ENCODE assay signal across 28 mouse cellular contexts in the genomic region with DNA sequence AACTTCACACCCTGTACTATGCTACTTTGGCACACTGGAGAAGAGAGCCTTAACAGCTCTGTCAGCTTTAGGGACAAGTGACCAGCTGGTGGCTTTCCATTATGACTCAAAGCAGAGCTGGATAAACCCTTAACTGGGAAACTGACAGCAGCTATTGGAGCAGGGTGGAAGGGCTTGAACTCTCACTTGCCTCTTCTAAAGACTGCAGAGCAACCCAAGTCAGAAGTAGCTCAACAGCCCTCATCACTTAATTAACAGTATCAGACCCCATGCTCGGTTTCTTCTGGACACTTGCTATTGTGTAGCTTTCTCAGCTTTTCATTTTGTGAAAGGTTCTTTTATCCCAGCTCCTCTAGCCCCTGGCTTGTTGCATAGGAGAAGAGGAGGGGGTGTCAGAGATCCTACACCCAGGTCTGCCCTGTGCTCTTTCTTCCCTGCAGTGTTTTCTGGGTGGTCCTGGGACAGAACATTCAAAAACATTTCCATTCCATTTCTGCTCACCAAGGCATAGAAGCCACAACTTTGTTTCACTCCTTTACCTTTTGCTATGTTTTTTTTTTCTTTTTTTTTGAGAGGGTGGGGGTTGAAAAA.
DNase-seq lines count a peak whose midpoint lies in the region; ATAC-seq lines count a peak whose summit lies in the region.
"Had no signal": no experiment of that assay in that cellular context is flagged by ENCODE, and none has a peak within 500 bp of the region (broad histone marks: within the 10 kb centered on the region; RNA-seq: fewer than 3 reads in every experiment).

No protein-coding gene starts in this region.

- H3K4me1 ChIP-seq in embryonic facial prominence, embryonic 11.5 days (ENCODE audit: control insufficient read depth, insufficient read depth, low read length), result no peaks in the 10 kb centered on the region
- 0 out of 2 replicates have a peak, but pooled peaks cover 3% of the 10 kb centered on the region for H3K4me1 ChIP-seq in embryonic facial prominence, embryonic 10.5 days
- peaks cover 2% of the 10 kb centered on the region; the same call in 1 of the 2 replicates for H3K4me1 ChIP-seq in hindbrain, embryonic 11.5 days (replicated peaks; ENCODE audit: control insufficient read depth, insufficient read depth, low read length)
- H3K4me1 ChIP-seq in hindbrain, embryonic 12.5 days, result peaks cover 8% of the 10 kb centered on the region; the same call in 1 of the 2 replicates
- peaks cover 9% of the 10 kb centered on the region for H3K4me1 ChIP-seq in forebrain, embryonic 15.5 days
- H3K4me1 ChIP-seq: embryonic facial prominence, embryonic 13.5 days; heart, embryonic 10.5 days; heart, embryonic 15.5 days; neural tube, embryonic 12.5 days had no signal

- DNase-seq in embryonic facial prominence, embryonic 11.5 days (ENCODE audit: low spot score), result no peak
- DNase-seq in embryonic facial prominence, embryonic 10.5 days (ENCODE audit: low spot score), result no peak
- peak; percentile 8 for DNase-seq in hindbrain, embryonic 11.5 days (ENCODE audit: low spot score)
- peak; percentile 50 for DNase-seq in embryo, embryonic 10.5 days (ENCODE audit: low spot score)
- no peak for DNase-seq in kidney, adult 8-10 months
- no peak for DNase-seq in right cerebral cortex, adult 18-20 months
- DNase-seq: adrenal gland, adult 8-10 months; cerebellum, adult 11 months; cerebellum, adult 9-10 months; cerebellum, postnatal 36 days; gastrocnemius, postnatal 10 days; kidney, postnatal 14 days; liver; lung, adult 2 months; lung, postnatal 10 days; thymus, postnatal 4 days had no signal

- no peaks in the 10 kb centered on the region for H3K36me3 ChIP-seq in embryonic facial prominence, embryonic 11.5 days (replicated peaks; ENCODE audit: control insufficient read depth, insufficient read depth, low read depth, low read length)
- no peaks in the 10 kb centered on the region for H3K36me3 ChIP-seq in embryonic facial prominence, embryonic 10.5 days (replicated peaks)
- no peaks in the 10 kb centered on the region for H3K36me3 ChIP-seq in hindbrain, embryonic 11.5 days (ENCODE audit: control insufficient read depth, insufficient read depth, low read length)
- no peaks in the 10 kb centered on the region for H3K36me3 ChIP-seq in hindbrain, embryonic 12.5 days
- H3K36me3 ChIP-seq in forebrain, embryonic 15.5 days, result no peaks in the 10 kb centered on the region
- H3K36me3 ChIP-seq: embryonic facial prominence, embryonic 13.5 days; heart, embryonic 10.5 days; heart, embryonic 15.5 days; neural tube, embryonic 12.5 days had no signal

- H3K9me3 ChIP-seq in embryonic facial prominence, embryonic 11.5 days (replicated peaks; ENCODE audit: control insufficient read depth, low read length), result no peaks in the 10 kb centered on the region
- H3K9me3 ChIP-seq in embryonic facial prominence, embryonic 10.5 days, result no peaks in the 10 kb centered on the region
- no peaks in the 10 kb centered on the region for H3K9me3 ChIP-seq in hindbrain, embryonic 11.5 days (ENCODE audit: control insufficient read depth, low read length)
- no peaks in the 10 kb centered on the region for H3K9me3 ChIP-seq in hindbrain, embryonic 12.5 days (replicated peaks)
- no peaks in the 10 kb centered on the region for H3K9me3 ChIP-seq in forebrain, embryonic 15.5 days
- H3K9me3 ChIP-seq: embryonic facial prominence, embryonic 13.5 days; heart, embryonic 10.5 days; heart, embryonic 15.5 days; neural tube, embryonic 12.5 days had no signal

- H3K4me3 ChIP-seq in embryonic facial prominence, embryonic 11.5 days (ENCODE audit: low read depth, low read length), result no peak overlapping the region
- no peak overlapping the region for H3K4me3 ChIP-seq in embryonic facial prominence, embryonic 10.5 days
- H3K4me3 ChIP-seq in hindbrain, embryonic 11.5 days (ENCODE audit: low read depth, low read length), result no peak overlapping the region
- no peak overlapping the region for H3K4me3 ChIP-seq in hindbrain, embryonic 12.5 days
- no peak overlapping the region for H3K4me3 ChIP-seq in forebrain, embryonic 15.5 days
- H3K4me3 ChIP-seq: embryonic facial prominence, embryonic 13.5 days; heart, embryonic 10.5 days; heart, embryonic 15.5 days; myocyte; neural tube, embryonic 12.5 days had no signal

- ATAC-seq in embryonic facial prominence, embryonic 11.5 days (replicated peaks; ENCODE audit: insufficient number of reproducible peaks, low FRiP score, low TSS enrichment, low read depth), result peak; percentile 62; the same call in 1 of the 2 replicates
- ATAC-seq in hindbrain, embryonic 11.5 days (ENCODE audit: low FRiP score), result peak; percentile 77
- ATAC-seq in hindbrain, embryonic 12.5 days (ENCODE audit: low FRiP score), result no peak; the same call in 1 of the 2 replicates
- peak; percentile 23; the same call in 1 of the 2 replicates for ATAC-seq in forebrain, embryonic 15.5 days (replicated peaks)
- ATAC-seq: intestine, postnatal 0 days; midbrain, embryonic 16.5 days had no signal

- H3K27ac ChIP-seq in embryonic facial prominence, embryonic 11.5 days (replicated peaks; ENCODE audit: low read depth, low read length), result no peak overlapping the region
- H3K27ac ChIP-seq in embryonic facial prominence, embryonic 10.5 days (replicated peaks), result no peak overlapping the region
- no peak overlapping the region for H3K27ac ChIP-seq in hindbrain, embryonic 11.5 days (ENCODE audit: low read depth, low read length)
- no peak overlapping the region for H3K27ac ChIP-seq in hindbrain, embryonic 12.5 days
- no peak overlapping the region for H3K27ac ChIP-seq in forebrain, embryonic 15.5 days (replicated peaks)
- H3K27ac ChIP-seq: embryonic facial prominence, embryonic 13.5 days; heart, embryonic 10.5 days; heart, embryonic 15.5 days; liver, embryonic 14.5 days; macrophage; neural tube, embryonic 12.5 days had no signal

- H3K4me2 ChIP-seq in embryonic facial prominence, embryonic 11.5 days (ENCODE audit: low read depth, low read length), result no peak overlapping the region
- H3K4me2 ChIP-seq in hindbrain, embryonic 11.5 days (replicated peaks; ENCODE audit: low read depth, low read length), result no peak overlapping the region
- no peak overlapping the region for H3K4me2 ChIP-seq in hindbrain, embryonic 12.5 days (replicated peaks)
- H3K4me2 ChIP-seq in forebrain, embryonic 15.5 days (replicated peaks), result no peak overlapping the region
- H3K4me2 ChIP-seq: embryonic facial prominence, embryonic 13.5 days; heart, embryonic 15.5 days; neural tube, embryonic 12.5 days had no signal

- H3K27me3 ChIP-seq in embryonic facial prominence, embryonic 11.5 days (ENCODE audit: control insufficient read depth, insufficient read depth, low read length), result no peaks in the 10 kb centered on the region
- no peaks in the 10 kb centered on the region for H3K27me3 ChIP-seq in embryonic facial prominence, embryonic 10.5 days (replicated peaks; ENCODE audit: low read depth, poor library complexity, severe bottlenecking)
- H3K27me3 ChIP-seq in hindbrain, embryonic 11.5 days (ENCODE audit: control insufficient read depth, insufficient read depth, low read length), result no peaks in the 10 kb centered on the region
- H3K27me3 ChIP-seq in hindbrain, embryonic 12.5 days, result no peaks in the 10 kb centered on the region
- no peaks in the 10 kb centered on the region for H3K27me3 ChIP-seq in forebrain, embryonic 15.5 days
- H3K27me3 ChIP-seq: CH12.LX; heart, embryonic 15.5 days; neural tube, embryonic 12.5 days had no signal

- H3K9ac ChIP-seq in embryonic facial prominence, embryonic 11.5 days (replicated peaks; ENCODE audit: low read length), result no peak overlapping the region; the same call in 1 of the 2 replicates
- H3K9ac ChIP-seq in hindbrain, embryonic 11.5 days (ENCODE audit: low read depth, low read length), result no peak overlapping the region
- H3K9ac ChIP-seq in hindbrain, embryonic 12.5 days, result no peak overlapping the region
- H3K9ac ChIP-seq in forebrain, embryonic 15.5 days (replicated peaks), result no peak overlapping the region
- H3K9ac ChIP-seq: embryonic facial prominence, embryonic 13.5 days; heart, embryonic 15.5 days; liver, embryonic 14.5 days; neural tube, embryonic 12.5 days had no signal

- 12% methylated on average over 1 of the region's 1 CpGs for WGBS in embryonic facial prominence, embryonic 11.5 days
- WGBS in embryonic facial prominence, embryonic 10.5 days, result 5% methylated on average over 1 of the region's 1 CpGs
- 4% methylated on average over 1 of the region's 1 CpGs for WGBS in hindbrain, embryonic 11.5 days
- WGBS in hindbrain, embryonic 12.5 days, result 10% methylated on average over 1 of the region's 1 CpGs
- 0% methylated on average over 1 of the region's 1 CpGs for WGBS in forebrain, embryonic 15.5 days

Comparison
In these comparisons a context has a peak if more than half of its experiments do, and no peak if none do; other contexts are left out.
1. DNase-seq: peak in hindbrain, embryonic 11.5 days (single experiment) and embryo, embryonic 10.5 days (single experiment); none in embryonic facial prominence, embryonic 11.5 days (single experiment), embryonic facial prominence, embryonic 10.5 days (single experiment), kidney, adult 8-10 months (0 of 2) and right cerebral cortex, adult 18-20 months (single experiment).